In the genomic region with DNA sequence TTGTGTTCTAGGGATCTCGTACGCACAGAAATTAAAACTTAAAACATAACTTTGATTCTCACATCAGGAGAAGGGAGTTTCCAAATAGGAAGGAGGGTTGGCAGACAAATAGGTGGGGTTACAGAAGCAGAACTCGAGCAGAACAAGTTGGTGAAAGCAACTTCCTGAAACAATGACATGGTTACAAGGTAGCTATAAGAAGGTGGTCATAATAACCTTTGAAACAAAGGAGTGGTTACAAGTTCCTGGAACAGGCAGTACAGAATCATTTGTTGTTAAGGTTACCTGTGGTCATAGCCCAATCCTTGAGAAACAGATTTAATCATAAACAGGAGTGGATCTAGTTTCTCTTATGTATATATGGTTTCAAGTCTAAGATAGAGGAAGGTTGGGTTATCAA, we compare ENCODE assay signal across 29 mouse cellular contexts.
DNase-seq lines count a peak whose midpoint lies in the region; ATAC-seq and TF ChIP-seq lines count a peak whose summit lies in the region.
"Had no signal": no experiment of that assay in that cellular context is flagged by ENCODE, and none has a peak within 500 bp of the region (broad histone marks: within the 10 kb centered on the region; RNA-seq: fewer than 3 reads in every experiment).

No protein-coding gene starts in this region.

- peak; percentile 9 for DNase-seq in forebrain, embryonic 11.5 days (ENCODE audit: low spot score)
- DNase-seq in forebrain, embryonic 10.5 days (ENCODE audit: extremely low spot score, low spot score) = no peak
- no peak for DNase-seq in stomach, postnatal 0 days (ENCODE audit: low spot score)
- DNase-seq in gastrocnemius, adult 2 months = no peak
- no peak for DNase-seq in adipocyte (ENCODE audit: low spot score)
- DNase-seq: adrenal gland, adult 8-10 months; cerebellum, adult 11-12 months; cerebellum, postnatal 14 days; embryo, embryonic 11 days; gastrocnemius, postnatal 10 days; kidney, adult 11 months; kidney, postnatal 4 days; liver, postnatal 0 days; right cerebral cortex, postnatal 14 days; thymus, postnatal 25 days had no signal

- no peak for TF ChIP-seq EP300 in stomach, postnatal 0 days (optimal IDR thresholded peaks at IDR 0.05)

- H3K4me1 ChIP-seq in forebrain, embryonic 11.5 days (replicated peaks; ENCODE audit: control insufficient read depth, insufficient read depth, low read length) = no peaks in the 10 kb centered on the region
- H3K4me1 ChIP-seq in forebrain, embryonic 10.5 days = peaks cover 17% of the 10 kb centered on the region
- no peaks in the 10 kb centered on the region for H3K4me1 ChIP-seq in intestine, postnatal 0 days (replicated peaks; ENCODE audit: control insufficient read depth, insufficient read depth, low read length)
- no peaks in the 10 kb centered on the region for H3K4me1 ChIP-seq in stomach, postnatal 0 days (replicated peaks; ENCODE audit: control insufficient read depth, insufficient read depth)
- H3K4me1 ChIP-seq: embryonic facial prominence, embryonic 13.5 days; heart, embryonic 15.5 days had no signal

- no peak overlapping the region for H3K4me2 ChIP-seq in forebrain, embryonic 11.5 days (ENCODE audit: low read depth, low read length, severe bottlenecking)
- no peak overlapping the region for H3K4me2 ChIP-seq in intestine, postnatal 0 days (replicated peaks; ENCODE audit: low read depth)
- H3K4me2 ChIP-seq in stomach, postnatal 0 days (replicated peaks; ENCODE audit: low read depth) = no peak overlapping the region
- H3K4me2 ChIP-seq: embryonic facial prominence, embryonic 13.5 days; heart, embryonic 15.5 days; limb, embryonic 12.5 days; liver, embryonic 11.5 days had no signal

- no peaks in the 10 kb centered on the region for H3K27me3 ChIP-seq in forebrain, embryonic 11.5 days (ENCODE audit: control insufficient read depth, insufficient read depth, low read length)
- no peaks in the 10 kb centered on the region for H3K27me3 ChIP-seq in forebrain, embryonic 10.5 days (ENCODE audit: poor library complexity, severe bottlenecking)
- H3K27me3 ChIP-seq in intestine, postnatal 0 days (replicated peaks; ENCODE audit: control insufficient read depth, insufficient read depth, low read length) = no peaks in the 10 kb centered on the region
- no peaks in the 10 kb centered on the region for H3K27me3 ChIP-seq in stomach, postnatal 0 days (ENCODE audit: control insufficient read depth, insufficient read depth, low read length)
- H3K27me3 ChIP-seq: embryonic facial prominence, embryonic 13.5 days; heart, embryonic 15.5 days; limb, embryonic 12.5 days had no signal

- no peaks in the 10 kb centered on the region for H3K36me3 ChIP-seq in forebrain, embryonic 11.5 days (ENCODE audit: control insufficient read depth, insufficient read depth, low read length)
- H3K36me3 ChIP-seq in forebrain, embryonic 10.5 days (replicated peaks) = no peaks in the 10 kb centered on the region
- H3K36me3 ChIP-seq in intestine, postnatal 0 days (ENCODE audit: control insufficient read depth, insufficient read depth) = no peaks in the 10 kb centered on the region
- no peaks in the 10 kb centered on the region for H3K36me3 ChIP-seq in stomach, postnatal 0 days (ENCODE audit: control insufficient read depth, insufficient read depth, low read length)
- H3K36me3 ChIP-seq: embryonic facial prominence, embryonic 13.5 days; heart, embryonic 15.5 days; hindbrain, embryonic 10.5 days; limb, embryonic 12.5 days; midbrain, embryonic 10.5 days had no signal

- H3K27ac ChIP-seq in forebrain, embryonic 11.5 days (ENCODE audit: low read depth, low read length) = no peak overlapping the region
- no peak overlapping the region for H3K27ac ChIP-seq in forebrain, embryonic 10.5 days
- H3K27ac ChIP-seq in intestine, postnatal 0 days (ENCODE audit: low read depth, low read length) = peak overlapping the region; percentile 68
- H3K27ac ChIP-seq in stomach, postnatal 0 days (replicated peaks) = peak overlapping the region; percentile 63; the same call in 1 of the 2 replicates
- no peak overlapping the region for H3K27ac ChIP-seq in gastrocnemius, adult 2 months
- H3K27ac ChIP-seq: embryonic facial prominence, embryonic 13.5 days; heart, adult 2 months; heart, embryonic 15.5 days; hindbrain, embryonic 10.5 days; limb, embryonic 12.5 days; macrophage; midbrain, embryonic 10.5 days had no signal

- WGBS in forebrain, embryonic 11.5 days = 84% methylated on average over 3 of the region's 3 CpGs
- 89% methylated on average over 3 of the region's 3 CpGs for WGBS in forebrain, embryonic 10.5 days
- WGBS in intestine, postnatal 0 days = 65% methylated on average over 3 of the region's 3 CpGs
- WGBS in stomach, postnatal 0 days = 70% methylated on average over 3 of the region's 3 CpGs

- TF ChIP-seq CTCF in intestine, postnatal 0 days (IDR thresholded peaks at IDR 0.05; ENCODE audit: low read depth) = no peak
- no peak for TF ChIP-seq CTCF in stomach, postnatal 0 days (IDR thresholded peaks at IDR 0.05; ENCODE audit: low read depth)
- no peak for TF ChIP-seq CTCF in gastrocnemius, adult 2 months (IDR thresholded peaks at IDR 0.05)

- no peaks in the 10 kb centered on the region for H3K9me3 ChIP-seq in forebrain, embryonic 11.5 days (ENCODE audit: control insufficient read depth, low read length)
- no peaks in the 10 kb centered on the region for H3K9me3 ChIP-seq in forebrain, embryonic 10.5 days
- H3K9me3 ChIP-seq in intestine, postnatal 0 days (ENCODE audit: control insufficient read depth) = no peaks in the 10 kb centered on the region
- no peaks in the 10 kb centered on the region for H3K9me3 ChIP-seq in stomach, postnatal 0 days (ENCODE audit: control insufficient read depth, low read length)
- H3K9me3 ChIP-seq: embryonic facial prominence, embryonic 13.5 days; heart, embryonic 15.5 days; hindbrain, embryonic 10.5 days; limb, embryonic 12.5 days; midbrain, embryonic 10.5 days had no signal

- no peak for ATAC-seq in forebrain, embryonic 11.5 days (replicated peaks; ENCODE audit: low FRiP score)
- ATAC-seq in activated CD4-positive, CD25-positive, alpha-beta regulatory T cell, adult 4 months = peak; percentile 80
- peak; percentile 92 for ATAC-seq in intestine, postnatal 0 days
- peak; percentile 89 for ATAC-seq in stomach, postnatal 0 days (ENCODE audit: low FRiP score, low TSS enrichment)
- ATAC-seq: forebrain, embryonic 14.5 days; hindbrain, embryonic 16.5 days; liver, postnatal 0 days; lung, postnatal 0 days had no signal

- intact Hi-C loops in gastrocnemius, adult 2 months (cut with DNase I) = no loop called here

- H3K4me3 ChIP-seq in forebrain, embryonic 11.5 days (ENCODE audit: low read depth, low read length) = no peak overlapping the region
- no peak overlapping the region for H3K4me3 ChIP-seq in forebrain, embryonic 10.5 days
- no peak overlapping the region for H3K4me3 ChIP-seq in intestine, postnatal 0 days (ENCODE audit: low read depth, low read length)
- H3K4me3 ChIP-seq in stomach, postnatal 0 days (ENCODE audit: low read depth, low read length) = no peak overlapping the region
- H3K4me3 ChIP-seq in gastrocnemius, adult 2 months = no peak overlapping the region
- H3K4me3 ChIP-seq: embryonic facial prominence, embryonic 13.5 days; erythroblast, embryonic 14.5 days; heart, adult 2 months; heart, embryonic 15.5 days; hindbrain, embryonic 10.5 days; limb, embryonic 12.5 days; midbrain, embryonic 10.5 days had no signal

- no peak overlapping the region for H3K9ac ChIP-seq in forebrain, embryonic 11.5 days (ENCODE audit: low read length)
- no peak overlapping the region for H3K9ac ChIP-seq in intestine, postnatal 0 days (ENCODE audit: low read depth, low read length)
- no peak overlapping the region for H3K9ac ChIP-seq in stomach, postnatal 0 days (ENCODE audit: low read length)
- H3K9ac ChIP-seq: embryonic facial prominence, embryonic 13.5 days; heart, embryonic 15.5 days; limb, embryonic 12.5 days; liver, postnatal 0 days had no signal

Comparison
In these comparisons a context has a peak if more than half of its experiments do, and no peak if none do; other contexts are left out.
1. H3K27ac ChIP-seq: peak in intestine, postnatal 0 days (single experiment) and stomach, postnatal 0 days (single experiment); none in forebrain, embryonic 11.5 days (single experiment), forebrain, embryonic 10.5 days (single experiment) and gastrocnemius, adult 2 months (single experiment).